Mouse (Mus musculus): ENCODE data around the gene Ppil2.

Gene Ppil2

DNA sequence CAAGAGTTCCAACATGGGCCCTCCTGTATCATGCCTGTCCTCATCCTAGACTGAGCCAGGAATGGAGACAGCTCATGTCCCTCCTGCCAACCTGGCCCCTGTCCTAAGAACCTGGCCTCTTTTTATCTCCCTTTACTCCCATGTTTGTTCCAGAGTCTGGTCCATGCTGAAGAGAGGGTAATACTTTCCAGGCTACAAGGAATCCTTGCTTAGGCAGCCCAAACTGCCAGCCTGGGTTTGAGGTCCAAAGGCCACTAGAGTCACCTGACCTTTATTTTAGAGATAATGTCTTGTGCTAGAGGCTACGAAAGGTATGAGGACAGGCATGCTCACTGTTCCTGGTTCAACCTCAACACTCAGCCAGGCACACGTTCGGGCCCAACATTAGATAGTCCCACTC, 14.1 kb downstream of the Ppil2 start:
- no peak for DNase-seq (ENCODE audit: low read depth)

DNA sequence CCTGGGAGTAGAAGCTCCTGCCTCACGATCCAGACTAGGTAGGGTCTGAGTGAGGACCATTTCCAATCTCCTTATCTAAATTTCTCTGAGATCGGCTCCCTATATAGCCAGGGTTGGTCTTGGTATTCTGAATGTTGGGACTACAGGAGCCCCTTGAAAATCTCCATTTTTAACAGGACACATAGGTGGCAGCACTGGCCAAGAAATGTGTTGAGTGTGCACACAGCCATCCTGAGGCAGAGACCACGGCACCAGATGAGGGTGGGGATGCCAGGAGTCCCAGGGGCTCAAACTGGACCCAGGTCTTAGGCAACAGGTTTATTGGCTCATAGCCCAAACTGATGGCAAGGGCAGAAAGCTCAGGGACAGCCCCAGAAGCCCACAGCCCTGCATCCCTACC, 22.7 kb downstream of the Ppil2 start:
- DNase-seq (ENCODE audit: low read depth) = no peak

- no peak for DNase-seq (ENCODE audit: low read depth)
Measured at GRCm38 (mm10) chr16:17086669-17087193, 24.3 kb downstream of the Ppil2 start.

GRCm38 (mm10) chr16:17086241-17086640, 24.8 kb downstream of the Ppil2 start:
- no peak for DNase-seq (ENCODE audit: low read depth)

GRCm38 (mm10) chr16:17085636-17086035, 25.4 kb downstream of the Ppil2 start:
- no peak for DNase-seq (ENCODE audit: low read depth)

- DNase-seq (ENCODE audit: low read depth) = no peak
Measured at GRCm38 (mm10) chr16:17082121-17082792, 28.8 kb downstream of the Ppil2 start.

GRCm38 (mm10) chr16:17078101-17078500, 33.0 kb downstream of the Ppil2 start:
- no peak for DNase-seq (ENCODE audit: low read depth)

GRCm38 (mm10) chr16:17076869-17077268, 34.2 kb downstream of the Ppil2 start:
- no peak for DNase-seq (ENCODE audit: low read depth)

DNA sequence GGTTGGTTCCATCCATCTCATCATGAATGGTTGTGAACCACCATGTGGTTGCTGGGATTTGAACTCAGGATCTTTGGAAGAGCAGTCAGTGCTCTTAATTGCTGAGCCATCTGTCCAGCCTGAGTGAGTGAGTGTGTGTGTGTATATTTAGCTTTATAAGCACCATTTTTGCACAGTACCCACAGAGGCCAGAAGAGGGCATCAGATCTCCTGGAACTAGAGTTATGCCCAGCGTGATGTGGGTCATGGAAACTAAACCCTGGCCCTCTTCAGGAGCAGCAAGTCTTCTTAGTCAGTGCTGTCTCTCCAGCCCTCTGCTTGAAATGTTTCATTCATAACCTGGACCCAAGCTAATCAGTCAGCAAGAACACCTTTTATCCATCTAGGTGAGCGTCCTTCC, 34.8 kb downstream of the Ppil2 start:
- DNase-seq (ENCODE audit: low read depth) = no peak

- no peak for DNase-seq (ENCODE audit: low read depth)
Measured at GRCm38 (mm10) chr16:17073000-17073399, 38.1 kb downstream of the Ppil2 start.

DNA sequence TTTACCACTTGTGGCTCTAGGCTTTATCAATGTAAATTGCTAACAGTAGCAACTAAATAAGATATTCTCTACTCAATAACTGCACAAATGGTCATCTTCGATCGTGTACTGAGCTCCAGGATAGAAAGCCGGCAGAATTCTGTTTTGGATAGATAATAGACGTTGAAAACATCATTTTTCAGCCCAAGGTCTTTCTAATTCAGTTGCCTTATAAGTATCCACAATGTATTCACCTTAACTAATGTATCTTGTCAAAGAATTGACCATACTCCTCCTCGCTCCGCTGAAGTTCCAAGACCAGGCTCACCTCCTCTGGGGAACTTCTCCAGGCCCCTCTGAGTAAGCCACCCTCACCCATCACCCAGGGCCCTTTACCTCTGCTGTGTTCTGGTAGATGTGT, 40.3 kb downstream of the Ppil2 start:
- DNase-seq (ENCODE audit: low read depth) = no peak

GRCm38 (mm10) chr16:17069511-17070443, 41.3 kb downstream of the Ppil2 start, which contains the start of gene Ypel1:
Gene Ypel1 (plus strand): TSS chr16:17069696.
- DNase-seq (ENCODE audit: low read depth) = peak; percentile 85

DNA sequence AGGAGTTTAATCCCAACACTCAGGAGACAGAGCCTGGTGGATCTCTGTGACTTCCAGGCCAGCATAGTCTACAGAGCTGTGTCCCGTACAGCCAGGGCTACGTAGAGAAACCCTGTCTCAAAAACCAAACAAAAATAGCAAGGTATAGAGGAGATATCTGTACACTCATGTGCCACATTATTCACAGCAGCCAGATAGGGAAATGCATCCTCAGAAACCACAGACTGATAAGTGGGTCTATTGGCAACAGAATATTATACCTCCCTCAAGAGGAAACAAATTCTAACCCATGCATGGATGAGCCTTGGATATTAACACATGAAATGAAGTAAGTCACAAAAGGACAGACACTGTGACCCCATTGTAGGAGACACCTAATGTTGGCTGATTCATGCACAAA, 43.5 kb downstream of the Ppil2 start:
- DNase-seq (ENCODE audit: low read depth) = peak; percentile 30

DNA sequence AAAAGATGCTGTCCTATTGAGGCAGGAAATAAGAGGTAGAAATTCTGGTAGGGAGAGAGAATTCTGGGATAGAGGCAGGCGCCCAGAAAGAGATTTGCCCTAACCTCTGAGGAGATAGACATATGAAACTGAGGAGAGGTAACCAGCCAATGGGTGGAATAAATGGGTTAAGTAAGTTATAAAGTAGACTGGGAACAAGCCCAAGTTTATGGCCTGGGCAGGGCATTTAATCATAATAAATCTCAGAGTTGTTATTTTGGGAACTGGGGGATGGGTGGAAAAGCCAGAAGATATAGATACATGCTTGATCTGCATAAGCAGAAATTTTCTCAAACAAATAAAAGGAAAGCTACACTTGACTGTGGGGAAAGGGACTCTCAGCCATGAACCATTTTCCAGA, 48.7 kb downstream of the Ppil2 start:
- DNase-seq (ENCODE audit: low read depth) = peak; percentile 80

- no peak for DNase-seq (ENCODE audit: low read depth)
Measured at GRCm38 (mm10) chr16:17055584-17055983, 55.5 kb downstream of the Ppil2 start.

DNA sequence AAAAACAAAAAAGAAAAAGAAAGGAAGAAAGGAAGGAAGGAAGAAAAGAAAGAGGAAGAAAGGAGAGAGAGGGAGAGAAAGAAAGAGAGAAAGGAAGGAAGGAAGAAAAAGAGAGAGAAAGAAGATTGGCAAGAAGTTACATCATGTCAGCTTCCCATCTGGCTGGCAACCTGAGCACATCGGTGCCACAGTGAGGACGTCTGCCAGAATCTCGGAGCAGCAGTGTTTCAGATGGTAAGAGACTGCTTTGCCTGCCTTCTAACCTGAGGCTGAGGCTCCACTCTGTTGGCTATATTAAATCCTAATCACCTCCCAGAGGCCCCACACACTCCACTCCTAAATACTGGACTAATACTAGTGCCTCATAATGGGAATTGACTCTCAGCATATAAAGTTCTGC, 57.2 kb downstream of the Ppil2 start:
- DNase-seq (ENCODE audit: low read depth) = no peak

DNA sequence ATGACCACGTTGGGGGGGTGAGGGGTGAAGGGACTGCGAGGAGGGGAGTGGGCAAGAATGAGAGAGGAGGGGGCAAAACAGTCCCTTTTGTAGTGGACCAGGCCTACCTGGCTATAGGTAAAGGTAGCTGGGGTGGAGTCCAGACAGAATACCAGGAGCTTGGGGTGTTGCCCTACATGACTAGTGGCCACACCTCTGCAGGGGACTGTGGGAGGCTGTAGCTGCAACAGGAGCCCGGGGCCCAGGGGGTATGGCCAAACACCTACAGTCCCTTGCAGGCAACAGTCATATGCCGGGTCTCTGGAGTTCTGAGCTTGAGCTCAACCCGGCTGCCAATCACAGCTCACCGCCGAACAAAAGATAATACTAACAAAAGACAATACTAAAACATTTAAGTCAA, 59.0 kb downstream of the Ppil2 start:
- DNase-seq (ENCODE audit: low read depth) = no peak

- no peak for DNase-seq (ENCODE audit: low read depth)
Measured at GRCm38 (mm10) chr16:17049886-17050285, 61.2 kb downstream of the Ppil2 start.

- no peak for DNase-seq (ENCODE audit: low read depth)
Measured at GRCm38 (mm10) chr16:17045287-17045686, 65.8 kb downstream of the Ppil2 start.

GRCm38 (mm10) chr16:17044320-17044719, 66.7 kb downstream of the Ppil2 start:
- DNase-seq (ENCODE audit: low read depth) = no peak

GRCm38 (mm10) chr16:17041417-17041816, 69.6 kb downstream of the Ppil2 start:
- DNase-seq (ENCODE audit: low read depth) = no peak

GRCm38 (mm10) chr16:17040716-17041115, 70.3 kb downstream of the Ppil2 start:
- DNase-seq (ENCODE audit: low read depth) = no peak

All from NIH3T3 (cell line).